Mouse (Mus musculus) ES-Bruce4 (cell line): Measurements from ENCODE around the gene Kcnj15. TPM values are rescaled to one million over a fixed set of nuclear protein-coding genes. Genes with fewer than 3 reads are reported as not detected.

Experiments used
- H3K27ac ChIP-seq: 2 replicates; pipeline ENCODE4 v1.5.1; 2012; ENCODE audit warnings: low read length, inconsistent platforms; ENCODE audit not compliant: insufficient read depth
- H3K27me3 ChIP-seq: 2 replicates; pipeline ENCODE4 v1.6.1; 2012; ENCODE audit warnings: mild to moderate bottlenecking, low read length, inconsistent platforms; ENCODE audit not compliant: control insufficient read depth, poor library complexity, insufficient read depth, severe bottlenecking
- H3K36me3 ChIP-seq: 2 replicates; pipeline ENCODE4 v1.6.1; 2012; ENCODE audit warnings: inconsistent platforms, mild to moderate bottlenecking, low read length, moderate library complexity; ENCODE audit not compliant: control insufficient read depth, poor library complexity, insufficient read depth, severe bottlenecking
- H3K4me1 ChIP-seq: one replicate; pipeline ENCODE4 v1.8.1; 2011; ENCODE audit warnings: low read length; ENCODE audit not compliant: control insufficient read depth, insufficient read depth
- H3K4me3 ChIP-seq: 2 replicates; pipeline ENCODE4 v1.5.1; 2011; ENCODE audit warnings: low read depth, mild to moderate bottlenecking, low read length
- H3K9ac ChIP-seq: 2 replicates; pipeline ENCODE4 v1.6.1; 2012; ENCODE audit warnings: low read depth, mild to moderate bottlenecking, inconsistent platforms; ENCODE audit not compliant: poor library complexity, severe bottlenecking
- H3K9me3 ChIP-seq: replicated peaks from 2 replicates; pipeline ENCODE4 v1.6.1; 2012; ENCODE audit warnings: mild to moderate bottlenecking, low read length, inconsistent platforms; ENCODE audit not compliant: control insufficient read depth, poor library complexity, insufficient read depth, severe bottlenecking
- CTCF ChIP-seq: IDR thresholded peaks from one replicate; pipeline ENCODE4 v1.8.1; 2011; ENCODE audit warnings: low read depth, low read length
- EP300 ChIP-seq: IDR thresholded peaks from 2 replicates; pipeline ENCODE4 v1.6.1; 2011; ENCODE audit warnings: low read depth, low read length; ENCODE audit not compliant: insufficient read depth
- POLR2A ChIP-seq: IDR thresholded peaks from one replicate; pipeline ENCODE4 v1.8.1; 2011; ENCODE audit warnings: low read length; ENCODE audit not compliant: insufficient read depth
- polyA plus RNA-seq: library from polyadenylated mRNA; stranded (reverse); fragments of >200 nt; gene quantifications from 2 replicates; pipeline ENCODE4 v1.2.4, GENCODE M21; 2011; ENCODE audit warnings: low read depth; ENCODE audit not compliant: missing spikeins, insufficient read depth, insufficient read length

The Kcnj15 gene
- polyA plus RNA-seq, 1 experiment, result 0.91 TPM

GRCm38 (mm10) chr16:95267481-95268183 lies 10.3 kb downstream of the Kcnj15 start:
- no peak overlapping the region for H3K27ac ChIP-seq
- no peaks in the 10 kb centered on the region for H3K9me3 ChIP-seq
- H3K9ac ChIP-seq, result no peak overlapping the region
- TF ChIP-seq CTCF (no peak), EP300 (no peak), POLR2A (no peak)
- H3K4me1 ChIP-seq, result no peaks in the 10 kb centered on the region
- no peaks in the 10 kb centered on the region for H3K27me3 ChIP-seq
- no peaks in the 10 kb centered on the region for H3K36me3 ChIP-seq
- H3K4me3 ChIP-seq, result no peak overlapping the region

- TF ChIP-seq EP300 (no peak), POLR2A (no peak), CTCF (no peak)
These were observed 12.3 kb downstream of the Kcnj15 start for GRCm38 (mm10) chr16:95269610-95270009.

GRCm38 (mm10) chr16:95273101-95273500 lies 15.7 kb downstream of the Kcnj15 start:
- Histone ChIP-seq H3K36me3 (no peaks in the 10 kb centered on the region), H3K4me3 (no peak overlapping the region), H3K9ac (no peak overlapping the region), H3K27me3 (no peaks in the 10 kb centered on the region), H3K4me1 (no peaks in the 10 kb centered on the region), H3K27ac (no peak overlapping the region), H3K9me3 (no peaks in the 10 kb centered on the region)
- no peak for TF ChIP-seq EP300
- no peak for TF ChIP-seq POLR2A
- TF ChIP-seq CTCF, result no peak

More at GRCm38 (mm10) chr16:95269610-95270009, 12.3 kb downstream of the Kcnj15 start:
- Histone ChIP-seq H3K9me3 (no peaks in the 10 kb centered on the region), H3K4me1 (no peaks in the 10 kb centered on the region), H3K9ac (no peak overlapping the region), H3K36me3 (no peaks in the 10 kb centered on the region), H3K27ac (no peak overlapping the region), H3K27me3 (no peaks in the 10 kb centered on the region), H3K4me3 (no peak overlapping the region)

GRCm38 (mm10) chr16:95275713-95276502 lies 18.6 kb downstream of the Kcnj15 start:
- Histone ChIP-seq H3K27ac (no peak overlapping the region), H3K9me3 (no peaks in the 10 kb centered on the region), H3K27me3 (no peaks in the 10 kb centered on the region), H3K9ac (no peak overlapping the region), H3K4me1 (no peaks in the 10 kb centered on the region), H3K4me3 (no peak overlapping the region), H3K36me3 (no peaks in the 10 kb centered on the region)
- no peak for TF ChIP-seq POLR2A
- TF ChIP-seq EP300, result no peak
- TF ChIP-seq CTCF, result no peak

GRCm38 (mm10) chr16:95279015-95279414 lies 21.7 kb downstream of the Kcnj15 start:
- H3K27ac ChIP-seq, result no peak overlapping the region
- TF ChIP-seq CTCF, result no peak

GRCm38 (mm10) chr16:95280338-95280737 lies 23.0 kb downstream of the Kcnj15 start:
- no peak overlapping the region for H3K9ac ChIP-seq
- no peak for TF ChIP-seq POLR2A
- TF ChIP-seq EP300, result no peak
- no peak for TF ChIP-seq CTCF
- H3K9me3 ChIP-seq, result no peaks in the 10 kb centered on the region
- no peaks in the 10 kb centered on the region for H3K4me1 ChIP-seq
- H3K27ac ChIP-seq, result no peak overlapping the region
- no peaks in the 10 kb centered on the region for H3K27me3 ChIP-seq
- H3K4me3 ChIP-seq, result no peak overlapping the region
- H3K36me3 ChIP-seq, result no peaks in the 10 kb centered on the region

More at GRCm38 (mm10) chr16:95279015-95279414, 21.7 kb downstream of the Kcnj15 start:
- Histone ChIP-seq H3K36me3 (no peaks in the 10 kb centered on the region), H3K4me1 (no peaks in the 10 kb centered on the region), H3K4me3 (no peak overlapping the region), H3K9me3 (no peaks in the 10 kb centered on the region), H3K27me3 (no peaks in the 10 kb centered on the region), H3K9ac (no peak overlapping the region)
